Mouse (Mus musculus): ENCODE measurements at regions not wholly inside any gene's neighbourhood (a gene's known extent, or its start where the extent isn't known, plus 50 kb on each side); places are given as distances from the start of the nearest gene placed in this dataset.

GRCm38 (mm10) chr7:88959332-88960124 lies 444.5 kb downstream of the Tmem135 start:
- no peak for DNase-seq (ENCODE audit: low read depth, low spot score)
- WGBS, result 32% methylated on average over 6 of the region's 6 CpGs

- DNase-seq (ENCODE audit: low read depth, low spot score), result no peak
- WGBS, result 71% methylated on average over 3 of the region's 3 CpGs
Observed at GRCm38 (mm10) chr7:88954978-88955377, 449.0 kb downstream of the Tmem135 start.

- DNase-seq (ENCODE audit: low read depth, low spot score), result no peak
Observed at GRCm38 (mm10) chr7:88945338-88945737, 458.7 kb downstream of the Tmem135 start.

- DNase-seq (ENCODE audit: low read depth, low spot score), result no peak
- 48% methylated on average over 2 of the region's 2 CpGs for WGBS
Observed at GRCm38 (mm10) chr7:88944936-88945335, 459.1 kb downstream of the Tmem135 start.

- no peak for DNase-seq (ENCODE audit: low read depth, low spot score)
- 75% methylated on average over 9 of the region's 9 CpGs for WGBS
Observed at GRCm38 (mm10) chr7:88941246-88941910, 462.6 kb downstream of the Tmem135 start.

- no peak for DNase-seq (ENCODE audit: low read depth, low spot score)
- WGBS, result 85% methylated on average over 2 of the region's 2 CpGs
Observed at GRCm38 (mm10) chr7:88940196-88940595, 463.8 kb downstream of the Tmem135 start.

GRCm38 (mm10) chr7:88928245-88928795 lies 475.7 kb downstream of the Tmem135 start:
- no peak for DNase-seq (ENCODE audit: low read depth, low spot score)
- 81% methylated on average over 6 of the region's 6 CpGs for WGBS

Measured in large intestine, adult 2 months (tissue).